ENCODE assay signal across 37 mouse cellular contexts in genomic region chr7:4300166-4300565, GRCm38 (mm10). TPM values are rescaled to one million over a fixed set of nuclear protein-coding genes. Genes with fewer than 3 reads are reported as not detected.
"Had no signal": no experiment of that assay in that cellular context is flagged by ENCODE, and none has a peak within 500 bp of the region (broad histone marks: within the 10 kb centered on the region; RNA-seq: fewer than 3 reads in every experiment).

No protein-coding gene starts in this region.

- H3K9me3 ChIP-seq: embryonic facial prominence, embryonic 12.5 days; embryonic facial prominence, embryonic 13.5 days; embryonic facial prominence, embryonic 15.5 days; forebrain, embryonic 10.5 days; forebrain, embryonic 12.5 days; forebrain, embryonic 13.5 days; forebrain, embryonic 15.5 days had no signal

- DNase-seq: cerebellum, adult 8-10 months; cerebellum, adult 9-10 months; cerebellum, adult 9-11 months; cerebellum, postnatal 10 days; cerebellum, postnatal 14 days; cerebellum, postnatal 25 days; cerebellum, postnatal 36 days; embryo, embryonic 11 days; forebrain, postnatal 0 days; gastrocnemius, adult 2 months; gastrocnemius, postnatal 10 days; gastrocnemius, postnatal 14 days; gastrocnemius, postnatal 25 days; gastrocnemius, postnatal 36 days; heart, adult 11 months; heart, adult 18-20 months; heart, adult 2 months had no signal

- H3K36me3 ChIP-seq: embryonic facial prominence, embryonic 12.5 days; embryonic facial prominence, embryonic 13.5 days; embryonic facial prominence, embryonic 15.5 days; forebrain, embryonic 10.5 days; forebrain, embryonic 12.5 days; forebrain, embryonic 15.5 days had no signal

- H3K27ac ChIP-seq: embryonic facial prominence, embryonic 12.5 days; embryonic facial prominence, embryonic 13.5 days; embryonic facial prominence, embryonic 15.5 days; forebrain, embryonic 10.5 days; forebrain, embryonic 12.5 days; forebrain, embryonic 13.5 days; forebrain, embryonic 15.5 days; gastrocnemius, adult 2 months; heart, adult 2 months had no signal

- H3K27me3 ChIP-seq: embryonic facial prominence, embryonic 12.5 days; embryonic facial prominence, embryonic 13.5 days; embryonic facial prominence, embryonic 15.5 days; forebrain, embryonic 12.5 days; forebrain, embryonic 13.5 days; forebrain, embryonic 15.5 days had no signal

- H3K4me3 ChIP-seq: embryonic facial prominence, embryonic 12.5 days; embryonic facial prominence, embryonic 13.5 days; embryonic facial prominence, embryonic 15.5 days; erythroblast, embryonic 14.5 days; forebrain, embryonic 10.5 days; forebrain, embryonic 12.5 days; forebrain, embryonic 13.5 days; forebrain, embryonic 15.5 days; gastrocnemius, adult 2 months; heart, adult 2 months had no signal

- ATAC-seq: forebrain, embryonic 13.5 days; forebrain, embryonic 14.5 days; forebrain, embryonic 15.5 days; forebrain, embryonic 16.5 days; forebrain, postnatal 0 days had no signal

- H3K4me1 ChIP-seq: embryonic facial prominence, embryonic 12.5 days; embryonic facial prominence, embryonic 13.5 days; embryonic facial prominence, embryonic 15.5 days; forebrain, embryonic 10.5 days; forebrain, embryonic 12.5 days; forebrain, embryonic 13.5 days; forebrain, embryonic 15.5 days had no signal

RNA-seq across cellular contexts. Expression of gene Ncr1, which starts 37.4 kb away (rescaled TPM):
- total RNA-seq: common myeloid progenitor, adult 5-6 weeks; forebrain, postnatal 0 days; gastrocnemius, adult 18-20 months; gastrocnemius, adult 2 months; gastrocnemius, adult 8-10 months; gastrocnemius, postnatal 10 days; gastrocnemius, postnatal 14 days; gastrocnemius, postnatal 25 days; gastrocnemius, postnatal 36 days; gastrocnemius, postnatal 4 days; granulocyte monocyte progenitor cell, adult 5-6 weeks; heart, adult 2 months had no signal
- polyA plus RNA-seq: cortical plate, adult 2 months; embryonic facial prominence, embryonic 11.5 days; embryonic facial prominence, embryonic 12.5 days; embryonic facial prominence, embryonic 13.5 days; embryonic facial prominence, embryonic 14.5 days; embryonic facial prominence, embryonic 15.5 days; erythroblast, embryonic 14.5 days; forebrain, embryonic 10.5 days; forebrain, embryonic 11.5 days; forebrain, embryonic 12.5 days; forebrain, embryonic 13.5 days; forebrain, embryonic 14.5 days; forebrain, embryonic 15.5 days; forebrain, embryonic 16.5 days; forebrain, postnatal 0 days; frontal cortex, adult 2 months had no signal
